Comparison of ENCODE assay signal across 10 mouse cellular contexts in the genomic region with DNA sequence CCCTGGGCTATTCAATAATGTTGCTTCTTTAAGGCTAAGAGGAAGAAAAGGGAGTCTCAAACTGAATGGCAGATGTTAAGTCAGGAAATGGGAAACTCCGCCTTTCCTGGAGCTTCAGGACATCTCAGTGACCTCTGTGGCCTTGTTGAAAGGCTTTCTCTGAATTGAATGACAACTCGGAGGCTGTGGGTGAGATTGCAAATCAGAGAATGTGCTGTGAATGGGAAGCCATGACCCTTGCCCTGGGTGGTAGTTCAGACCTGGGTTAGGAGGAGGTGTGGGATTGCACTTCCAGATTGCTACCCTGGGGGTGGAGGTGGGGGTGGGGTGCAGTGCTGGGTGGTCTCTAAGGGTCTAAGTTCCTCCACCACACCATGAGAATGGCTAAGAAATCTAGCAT.
DNase-seq lines count a peak whose midpoint lies in the region; ATAC-seq and TF ChIP-seq lines count a peak whose summit lies in the region.
"Had no signal": no experiment of that assay in that cellular context is flagged by ENCODE, and none has a peak within 500 bp of the region (broad histone marks: within the 10 kb centered on the region; RNA-seq: fewer than 3 reads in every experiment).

No protein-coding gene starts in this region.

- H3K4me2 ChIP-seq in liver, embryonic 12.5 days: no peak overlapping the region
- H3K4me2 ChIP-seq in midbrain, embryonic 14.5 days (ENCODE audit: low read length): no peak overlapping the region
- H3K4me2 ChIP-seq: embryonic facial prominence, embryonic 15.5 days; liver, embryonic 15.5 days had no signal

- H3K36me3 ChIP-seq in liver, adult 2 months (ENCODE audit: control insufficient read depth, insufficient read depth, low read length): no peaks in the 10 kb centered on the region
- no peaks in the 10 kb centered on the region for H3K36me3 ChIP-seq in liver, embryonic 12.5 days
- H3K36me3 ChIP-seq in midbrain, embryonic 14.5 days (ENCODE audit: control insufficient read depth, insufficient read depth, low read length): no peaks in the 10 kb centered on the region
- H3K36me3 ChIP-seq: embryonic facial prominence, embryonic 15.5 days; liver, embryonic 15.5 days had no signal

- no peaks in the 10 kb centered on the region for H3K79me2 ChIP-seq in liver, adult 2 months (ENCODE audit: control insufficient read depth, insufficient read depth, low read length)

- no peaks in the 10 kb centered on the region for H3K27me3 ChIP-seq in liver, adult 2 months (ENCODE audit: control insufficient read depth, insufficient read depth, low read length)
- no peaks in the 10 kb centered on the region for H3K27me3 ChIP-seq in liver, embryonic 12.5 days (replicated peaks)
- H3K27me3 ChIP-seq in midbrain, embryonic 14.5 days (ENCODE audit: control insufficient read depth, insufficient read depth, low read length): no peaks in the 10 kb centered on the region
- H3K27me3 ChIP-seq: embryonic facial prominence, embryonic 15.5 days; liver, embryonic 15.5 days had no signal

- ATAC-seq in liver, embryonic 12.5 days: no peak
- ATAC-seq in midbrain, embryonic 14.5 days (ENCODE audit: low FRiP score, low TSS enrichment): no peak
- ATAC-seq in erythroid progenitor cell, adult 5-6 weeks (replicated peaks; ENCODE audit: low FRiP score, poor library complexity, severe bottlenecking): no peak

- H3K27ac ChIP-seq in liver, adult 2 months (replicated peaks; ENCODE audit: insufficient read depth, low read depth, low read length): 0 out of 2 replicates have a peak overlapping the region, but pooled peaks have one; percentile 6
- H3K27ac ChIP-seq in liver, embryonic 12.5 days: no peak overlapping the region
- H3K27ac ChIP-seq in brown adipose tissue, adult 24 weeks (replicated peaks; ENCODE audit: low read depth, low read length): peak overlapping the region; percentile 8; the same call in 1 of the 2 replicates
- H3K27ac ChIP-seq in midbrain, embryonic 14.5 days (replicated peaks; ENCODE audit: low read depth, low read length): no peak overlapping the region
- H3K27ac ChIP-seq: embryonic facial prominence, embryonic 15.5 days; liver, embryonic 15.5 days had no signal

- no peak for TF ChIP-seq CTCF in liver, adult 2 months (IDR thresholded peaks at IDR 0.05; ENCODE audit: low read depth, low read length)

- no peaks in the 10 kb centered on the region for H3K9me3 ChIP-seq in liver, embryonic 12.5 days (replicated peaks)
- H3K9me3 ChIP-seq in midbrain, embryonic 14.5 days (ENCODE audit: control insufficient read depth, low read length): no peaks in the 10 kb centered on the region
- H3K9me3 ChIP-seq: embryonic facial prominence, embryonic 15.5 days; liver, embryonic 15.5 days had no signal

- H3K9ac ChIP-seq in liver, adult 2 months (ENCODE audit: low read depth, low read length): no peak overlapping the region
- H3K9ac ChIP-seq in liver, embryonic 12.5 days: no peak overlapping the region
- H3K9ac ChIP-seq in midbrain, embryonic 14.5 days (replicated peaks; ENCODE audit: low read length): no peak overlapping the region
- H3K9ac ChIP-seq: embryonic facial prominence, embryonic 15.5 days; liver, embryonic 15.5 days had no signal

- DNase-seq in liver, adult 2 months (ENCODE audit: extremely low read depth, low read depth, low spot score): peak; percentile 11
- DNase-seq in kidney, adult 8-10 months: peak; percentile 17 to 42
- peak; percentile 25 for DNase-seq in midbrain, embryonic 14.5 days
- no peak for DNase-seq in spleen, postnatal 4 days (ENCODE audit: low spot score in 2 of 2)
- no peak for DNase-seq in frontal cortex, adult 2 months (ENCODE audit: extremely low spot score in 1 of 2, low spot score in 1 of 2)

- peaks cover 2% of the 10 kb centered on the region; the same call in 1 of the 2 replicates for H3K4me1 ChIP-seq in liver, adult 2 months (ENCODE audit: control insufficient read depth, insufficient read depth, low read length)
- no peaks in the 10 kb centered on the region for H3K4me1 ChIP-seq in liver, embryonic 12.5 days
- peaks cover 6% of the 10 kb centered on the region; the same call in 1 of the 2 replicates for H3K4me1 ChIP-seq in brown adipose tissue, adult 24 weeks (ENCODE audit: control insufficient read depth, insufficient read depth, insufficient read length, low read length)
- H3K4me1 ChIP-seq in midbrain, embryonic 14.5 days (ENCODE audit: control insufficient read depth, insufficient read depth, low read length): no peaks in the 10 kb centered on the region
- H3K4me1 ChIP-seq: embryonic facial prominence, embryonic 15.5 days; liver, embryonic 15.5 days had no signal

- no peak for TF ChIP-seq POLR2A in liver, adult 2 months (IDR thresholded peaks at IDR 0.05; ENCODE audit: extremely low read depth, insufficient read depth, low read length)

- WGBS in liver, adult 2 months: 33% methylated on average over 2 of the region's 2 CpGs
- 33% methylated on average over 2 of the region's 2 CpGs for WGBS in liver, embryonic 12.5 days (ENCODE audit: insufficient replicate concordance)
- 5% methylated on average over 2 of the region's 2 CpGs for whole genome bisulfite sequencing in midbrain, embryonic 14.5 days

- H3K4me3 ChIP-seq in liver, adult 2 months (ENCODE audit: insufficient read depth, low read depth, low read length): no peak overlapping the region
- no peak overlapping the region for H3K4me3 ChIP-seq in liver, embryonic 12.5 days
- no peak overlapping the region for H3K4me3 ChIP-seq in brown adipose tissue, adult 24 weeks (ENCODE audit: insufficient read depth, low read depth, low read length)
- no peak overlapping the region for H3K4me3 ChIP-seq in midbrain, embryonic 14.5 days (replicated peaks; ENCODE audit: low read depth, low read length)
- H3K4me3 ChIP-seq: embryonic facial prominence, embryonic 15.5 days; liver, embryonic 15.5 days had no signal

Comparison
In these comparisons a context has a peak if more than half of its experiments do, and no peak if none do; other contexts are left out.
1. H3K27ac ChIP-seq: peak in liver, adult 2 months (single experiment) and brown adipose tissue, adult 24 weeks (single experiment); none in liver, embryonic 12.5 days (single experiment) and midbrain, embryonic 14.5 days (single experiment).
2. DNase-seq: peak in liver, adult 2 months (single experiment), kidney, adult 8-10 months (2 of 2) and midbrain, embryonic 14.5 days (single experiment); none in spleen, postnatal 4 days (0 of 2) and frontal cortex, adult 2 months (0 of 2).